Mouse (Mus musculus): ENCODE measurements at regions not wholly inside any gene's neighbourhood (a gene's known extent, or its start where the extent isn't known, plus 50 kb on each side); places are given as distances from the start of the nearest gene placed in this dataset.

- DNase-seq (ENCODE audit: low spot score): no peak
Measured at GRCm38 (mm10) chr15:60104126-60104525, 87.7 kb upstream of the 4933412E24Rik start.

- DNase-seq (ENCODE audit: low spot score): no peak
Measured at GRCm38 (mm10) chr15:60101485-60102280, 85.3 kb upstream of the 4933412E24Rik start.

GRCm38 (mm10) chr15:60097141-60097540, 80.7 kb upstream of the 4933412E24Rik start:
- DNase-seq (ENCODE audit: low spot score): peak; percentile 19

GRCm38 (mm10) chr15:60096131-60096530, 79.7 kb upstream of the 4933412E24Rik start:
- DNase-seq (ENCODE audit: low spot score): no peak

- no peak for DNase-seq (ENCODE audit: low spot score)
Measured at GRCm38 (mm10) chr15:60089921-60090320, 73.5 kb upstream of the 4933412E24Rik start.

- no peak for DNase-seq (ENCODE audit: low spot score)
Measured at GRCm38 (mm10) chr15:60088964-60089899, 72.8 kb upstream of the 4933412E24Rik start.

All from heart, adult 8-10 months (tissue).